Mouse (Mus musculus): Measurements from ENCODE around the gene Slit3. TPM values are rescaled to one million over a fixed set of nuclear protein-coding genes. Genes with fewer than 3 reads are reported as not detected.

Slit3 gene
- total RNA-seq, 2 experiments from 2014 or later: 31.5 to 47.6 TPM

- DNase-seq (ENCODE audit: low spot score in 2 of 2): no peak
Observed at GRCm38 (mm10) chr11:35182887-35183286, 61.9 kb downstream of the Slit3 start.

GRCm38 (mm10) chr11:35194826-35195225 is 73.8 kb downstream of the Slit3 start:
- no peak for DNase-seq (ENCODE audit: low spot score in 2 of 2)

- no peak for DNase-seq (ENCODE audit: low spot score in 2 of 2)
Observed at GRCm38 (mm10) chr11:35196777-35197176, 75.8 kb downstream of the Slit3 start.

- no peak for DNase-seq (ENCODE audit: low spot score in 2 of 2)
Observed at GRCm38 (mm10) chr11:35198537-35199088, 77.6 kb downstream of the Slit3 start.

- no peak for DNase-seq (ENCODE audit: low spot score in 2 of 2)
Observed at GRCm38 (mm10) chr11:35202332-35202731, 81.3 kb downstream of the Slit3 start.

- no peak for DNase-seq (ENCODE audit: low spot score in 2 of 2)
Observed at GRCm38 (mm10) chr11:35203673-35204072, 82.6 kb downstream of the Slit3 start.

GRCm38 (mm10) chr11:35204084-35204483 is 83.1 kb downstream of the Slit3 start:
- no peak for DNase-seq (ENCODE audit: low spot score in 2 of 2)

- no peak for DNase-seq (ENCODE audit: low spot score in 2 of 2)
Observed at GRCm38 (mm10) chr11:35210728-35211682, 90.0 kb downstream of the Slit3 start.

GRCm38 (mm10) chr11:35224025-35224424 is 103.0 kb downstream of the Slit3 start:
- no peak for DNase-seq (ENCODE audit: low spot score in 2 of 2)

- DNase-seq (ENCODE audit: low spot score in 2 of 2): no peak
Observed at GRCm38 (mm10) chr11:35231361-35232090, 110.5 kb downstream of the Slit3 start.

- DNase-seq (ENCODE audit: low spot score in 2 of 2): no peak
Observed at GRCm38 (mm10) chr11:35232321-35232720, 111.3 kb downstream of the Slit3 start.

GRCm38 (mm10) chr11:35241379-35241778 is 120.4 kb downstream of the Slit3 start:
- DNase-seq (ENCODE audit: low spot score in 2 of 2): no peak

- no peak for DNase-seq (ENCODE audit: low spot score in 2 of 2)
Observed at GRCm38 (mm10) chr11:35243597-35243996, 122.6 kb downstream of the Slit3 start.

GRCm38 (mm10) chr11:35244526-35244925 is 123.5 kb downstream of the Slit3 start:
- DNase-seq (ENCODE audit: low spot score in 2 of 2): no peak

GRCm38 (mm10) chr11:35246623-35247022 is 125.6 kb downstream of the Slit3 start:
- DNase-seq (ENCODE audit: low spot score in 2 of 2): no peak

GRCm38 (mm10) chr11:35248088-35248487 is 127.1 kb downstream of the Slit3 start:
- no peak for DNase-seq (ENCODE audit: low spot score in 2 of 2)

GRCm38 (mm10) chr11:35250871-35251418 is 129.9 kb downstream of the Slit3 start:
- no peak for DNase-seq (ENCODE audit: low spot score in 2 of 2)

- DNase-seq (ENCODE audit: low spot score in 2 of 2): no peak
Observed at GRCm38 (mm10) chr11:35251910-35252309, 130.9 kb downstream of the Slit3 start.

- no peak for DNase-seq (ENCODE audit: low spot score in 2 of 2)
Observed at GRCm38 (mm10) chr11:35257351-35257750, 136.3 kb downstream of the Slit3 start.

GRCm38 (mm10) chr11:35261562-35262087 is 140.6 kb downstream of the Slit3 start:
- DNase-seq (ENCODE audit: low spot score in 2 of 2): no peak

- DNase-seq (ENCODE audit: low spot score in 2 of 2): no peak
Observed at GRCm38 (mm10) chr11:35262289-35262941, 141.4 kb downstream of the Slit3 start.
